Mouse (Mus musculus): Measurements from ENCODE around the gene Dnhd1.

Dnhd1 gene

DNA sequence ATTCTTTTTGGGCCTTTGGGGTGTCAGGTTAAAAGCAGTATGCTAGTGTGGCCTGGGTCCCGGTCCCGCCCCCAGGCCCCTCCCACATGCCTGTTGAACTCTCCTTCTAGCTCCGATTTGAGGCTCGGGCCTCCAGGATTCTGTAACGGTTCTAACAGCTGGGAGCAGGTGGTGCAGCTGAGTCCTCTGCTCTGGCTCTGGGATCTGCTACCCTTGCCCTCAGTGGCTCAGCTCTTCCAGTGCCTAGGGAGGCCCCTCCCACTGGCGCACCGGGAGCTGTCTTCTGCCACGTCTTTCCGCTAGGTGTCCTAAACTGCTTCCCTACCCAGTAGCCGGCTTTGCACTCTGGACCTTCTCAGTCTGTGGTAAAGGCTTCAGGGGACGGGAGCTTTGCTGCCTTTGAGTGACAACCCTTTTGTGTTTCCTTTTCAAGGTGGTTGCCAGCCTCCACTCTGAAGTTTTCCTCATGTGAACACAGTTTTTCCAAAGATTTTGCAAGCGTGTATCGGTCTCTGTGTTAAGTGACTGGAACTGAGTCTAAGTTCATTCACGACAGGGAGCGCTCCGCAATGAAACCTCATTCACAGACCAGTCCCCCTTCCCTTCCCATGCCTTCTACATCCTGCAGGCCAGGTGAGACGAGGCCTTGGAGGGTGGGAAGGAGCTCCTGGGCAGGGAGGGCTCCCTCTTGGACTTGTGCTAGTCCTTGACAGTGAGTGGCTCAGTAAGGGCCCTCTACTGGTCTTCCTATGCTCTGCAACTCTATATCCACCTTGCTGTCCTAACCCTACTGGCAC is at the start of gene Dnhd1:
Dnhd1 (plus strand) TSS at position 189 of the 797 bp plus-strand sequence.
- DNase-seq (ENCODE audit: low read depth) = peak; percentile 55

DNA sequence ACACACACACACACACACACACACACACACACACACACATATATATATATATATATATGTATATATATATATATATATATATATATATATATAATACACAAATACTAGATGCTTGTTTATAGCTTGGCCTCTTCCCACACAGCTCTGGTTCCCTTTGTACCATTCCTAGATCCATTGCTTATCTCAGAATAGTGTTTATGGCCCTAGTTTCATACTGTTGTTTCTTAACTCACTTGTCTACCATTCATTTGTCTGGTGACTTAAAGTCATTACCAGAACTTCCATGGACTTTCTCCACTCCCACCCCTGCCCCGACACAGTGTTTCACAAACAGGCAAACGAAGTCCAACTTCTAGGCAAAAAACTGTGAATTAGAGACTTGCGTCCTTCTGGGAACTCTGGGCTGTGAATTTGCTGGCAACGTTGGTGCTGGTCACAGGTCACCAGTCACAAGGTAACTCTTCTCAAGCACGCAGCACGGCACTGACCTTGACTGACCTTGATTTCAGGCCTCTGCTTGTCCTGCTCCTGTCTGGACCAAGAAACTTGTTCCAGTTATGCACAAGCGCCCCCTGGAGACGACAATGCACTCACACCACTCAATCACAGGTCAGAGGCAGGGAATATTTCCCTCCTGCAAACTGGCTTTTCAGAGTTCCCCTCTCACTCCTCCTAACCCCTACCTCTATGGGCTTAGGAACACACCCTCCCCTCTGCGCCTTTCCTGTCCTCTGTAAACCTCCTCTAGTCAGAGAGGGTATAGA is 47.6 kb upstream of the Dnhd1 start:
- peak; percentile 66 for DNase-seq (ENCODE audit: low read depth)

DNA sequence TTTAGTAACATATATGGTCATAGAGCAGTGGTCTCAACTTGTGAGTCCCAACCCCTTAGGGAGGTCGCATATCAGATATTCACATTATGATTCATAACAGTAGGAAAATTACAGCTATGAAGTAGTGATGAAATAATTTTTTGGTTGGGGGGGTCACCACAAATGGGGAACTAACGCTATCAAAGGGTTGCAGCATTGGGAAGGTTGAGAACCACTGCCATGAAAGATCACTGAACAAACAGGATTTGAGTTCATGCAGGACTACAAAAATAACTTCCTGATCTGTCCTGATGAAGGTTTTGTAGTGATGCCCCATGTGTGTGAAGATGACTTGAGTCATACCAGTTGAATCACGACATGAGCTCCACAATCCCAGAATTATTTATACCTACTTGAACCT is 42.2 kb upstream of the Dnhd1 start:
- DNase-seq (ENCODE audit: low read depth) = peak; percentile 85

DNA sequence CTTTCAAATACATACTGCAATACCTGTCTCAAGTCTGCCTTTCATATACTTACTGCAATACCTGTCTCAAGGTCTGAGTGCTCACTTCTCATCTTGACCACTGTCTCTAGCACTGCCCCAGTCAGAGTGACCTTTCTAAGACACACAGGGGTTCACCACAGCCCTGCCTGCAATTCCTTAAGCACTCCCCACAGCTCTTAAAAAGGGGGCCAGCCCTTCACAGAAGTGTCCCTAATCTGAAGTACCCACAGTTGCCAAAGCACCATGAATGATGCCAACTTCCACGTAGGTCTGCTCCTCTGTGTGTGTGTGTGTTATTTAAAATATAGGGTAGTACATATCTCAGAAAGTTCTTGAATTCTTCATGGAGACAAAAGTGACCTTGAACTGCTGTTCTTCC is 38.9 kb upstream of the Dnhd1 start:
- no peak for DNase-seq (ENCODE audit: low read depth)

DNA sequence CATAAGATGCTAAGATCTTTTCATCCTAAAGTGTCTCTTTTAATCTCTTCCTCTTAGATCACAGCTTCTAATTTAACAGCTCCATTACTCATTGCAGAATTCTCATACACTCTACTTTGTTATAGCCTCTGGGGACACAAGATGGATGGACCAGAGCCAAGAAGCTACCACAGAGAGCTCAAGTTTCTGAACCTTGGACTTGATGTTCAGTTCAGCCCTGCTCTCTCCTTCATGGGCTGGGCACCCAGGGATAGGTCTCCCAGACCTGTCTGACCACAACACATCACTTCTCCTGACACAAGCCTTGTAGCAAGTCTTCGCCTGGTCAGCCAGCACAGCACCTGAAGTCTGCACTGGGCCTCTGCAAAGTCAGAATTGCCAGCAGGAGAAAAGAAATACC is 36.2 kb upstream of the Dnhd1 start:
- DNase-seq (ENCODE audit: low read depth) = no peak

DNA sequence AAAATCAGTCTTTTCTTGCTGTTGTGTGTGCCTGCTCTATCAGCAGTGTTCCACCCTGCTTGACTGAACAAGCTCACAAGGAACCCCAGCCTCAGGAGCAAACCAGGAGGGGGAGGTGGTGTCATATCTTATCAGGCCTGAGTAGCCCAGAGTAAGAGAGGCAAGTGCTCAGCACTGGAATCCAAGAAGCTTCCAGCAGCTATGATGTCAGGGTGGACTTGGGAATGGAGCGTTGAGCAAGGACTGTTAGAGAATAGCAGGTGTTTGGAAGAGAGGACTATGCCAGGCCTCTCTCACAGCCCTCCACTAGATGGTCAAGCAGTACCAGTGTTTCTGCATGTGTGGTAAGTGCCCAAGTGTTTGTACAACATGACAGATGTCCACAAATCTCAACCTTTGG is 34.9 kb upstream of the Dnhd1 start:
- no peak for DNase-seq (ENCODE audit: low read depth)

DNA sequence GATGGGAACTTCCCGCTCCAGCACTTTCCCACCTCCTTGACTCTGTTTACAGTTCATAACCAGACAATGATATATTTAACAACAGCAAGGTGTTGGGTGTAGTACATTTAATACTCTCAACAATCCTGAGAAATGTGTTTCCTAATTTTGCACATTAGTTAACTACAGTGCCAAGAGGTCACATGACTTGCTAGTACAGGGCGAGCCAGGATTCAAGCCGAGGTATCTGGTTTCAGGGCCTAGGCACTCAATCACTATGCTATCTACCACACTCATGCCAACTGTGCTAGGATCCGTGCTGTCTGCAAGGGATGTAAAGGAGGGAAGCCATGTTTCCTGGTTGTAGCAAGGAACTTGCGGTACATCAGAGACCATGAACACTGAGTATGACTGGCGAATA is 34.1 kb upstream of the Dnhd1 start:
- no peak for DNase-seq (ENCODE audit: low read depth)

DNA sequence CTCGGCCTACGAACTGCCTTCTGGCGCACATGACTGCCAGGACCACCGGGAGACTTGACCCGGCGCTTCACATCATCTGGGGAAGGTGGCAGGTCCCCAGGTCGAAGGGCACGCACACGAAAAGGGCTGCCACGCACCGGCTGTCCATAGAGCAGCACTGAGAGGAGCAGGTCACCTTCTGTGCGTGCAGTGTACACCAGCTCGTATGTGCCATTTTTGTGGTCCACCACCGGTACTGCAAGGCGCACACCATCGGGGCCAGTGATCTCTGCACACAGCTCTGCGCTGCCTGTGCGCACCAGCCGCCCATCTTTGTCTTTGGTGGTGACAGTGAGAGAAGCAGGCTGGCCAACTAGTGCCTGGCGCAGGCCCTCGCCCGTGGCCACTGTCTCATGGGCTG is 32.8 kb upstream of the Dnhd1 start:
- no peak for DNase-seq (ENCODE audit: low read depth)

DNA sequence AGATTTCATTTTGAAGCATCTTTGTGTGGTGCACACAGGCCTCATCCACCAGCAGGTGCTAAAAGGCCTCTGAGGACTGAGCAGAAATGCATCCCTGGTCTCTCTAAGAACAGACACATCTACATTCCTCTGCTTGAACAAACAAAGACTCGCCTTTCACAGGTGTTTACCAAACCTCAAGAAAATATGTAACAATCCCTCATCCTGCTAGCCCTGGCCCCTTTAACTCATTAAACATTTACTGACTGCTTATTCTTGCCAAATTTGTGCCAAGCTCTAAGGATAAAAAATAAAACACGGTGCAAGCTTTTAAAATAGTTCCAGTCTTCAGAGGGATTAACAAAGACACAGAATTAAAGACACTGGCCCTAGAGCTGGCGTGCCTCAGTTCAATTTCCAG is 30.9 kb upstream of the Dnhd1 start:
- no peak for DNase-seq (ENCODE audit: low read depth)

DNA sequence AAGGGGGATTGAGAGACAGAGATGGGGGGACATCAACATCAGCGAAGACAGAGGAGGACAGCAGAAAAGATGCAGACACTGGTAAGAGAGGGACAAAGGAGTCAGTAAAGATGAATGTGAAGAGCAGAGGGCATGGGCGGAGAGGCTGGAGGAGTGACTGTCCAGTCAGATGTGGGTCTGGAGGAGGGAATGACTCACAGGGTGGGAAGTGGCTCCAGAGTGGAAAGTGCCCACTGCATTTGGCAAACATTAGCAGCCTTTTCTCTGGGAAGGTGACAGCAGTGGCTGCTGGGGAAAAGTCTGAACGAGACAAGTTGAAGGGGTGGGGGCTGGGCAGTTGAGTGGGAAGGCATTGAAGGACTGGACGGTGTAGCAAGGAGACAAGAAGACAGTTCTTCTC is 29.6 kb upstream of the Dnhd1 start:
- DNase-seq (ENCODE audit: low read depth) = no peak

DNA sequence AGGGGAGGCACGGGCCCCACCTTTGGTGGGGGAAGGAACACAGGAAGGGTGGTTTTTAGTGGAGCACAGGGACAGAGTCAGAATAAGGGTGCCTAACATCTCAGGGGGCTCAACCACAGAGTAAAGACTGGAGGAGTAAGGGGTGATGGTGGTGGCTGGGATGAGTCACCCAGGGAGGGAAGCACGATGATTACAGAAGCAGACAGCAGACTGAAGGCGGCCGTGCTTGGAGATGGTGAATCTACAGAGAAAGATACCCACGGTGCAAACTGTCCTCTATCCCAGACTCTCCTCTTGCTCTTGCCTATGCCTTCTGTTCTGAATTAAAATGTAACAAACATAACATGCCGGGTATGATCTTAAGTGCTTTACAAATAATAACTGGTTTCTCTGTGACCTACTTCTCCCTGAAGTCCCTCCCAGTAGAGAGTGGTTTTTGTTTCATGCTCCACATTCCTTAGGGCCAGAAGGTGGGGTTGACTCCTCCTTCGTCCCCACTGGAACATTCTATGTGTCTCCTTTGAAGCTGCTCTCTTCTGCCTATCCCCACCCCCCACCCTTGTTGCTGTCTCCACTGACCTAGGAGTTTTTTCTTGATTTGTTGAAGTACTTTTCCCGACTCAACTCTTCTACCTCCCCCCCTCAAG is 28.9 kb upstream of the Dnhd1 start:
- DNase-seq (ENCODE audit: low read depth) = no peak

DNA sequence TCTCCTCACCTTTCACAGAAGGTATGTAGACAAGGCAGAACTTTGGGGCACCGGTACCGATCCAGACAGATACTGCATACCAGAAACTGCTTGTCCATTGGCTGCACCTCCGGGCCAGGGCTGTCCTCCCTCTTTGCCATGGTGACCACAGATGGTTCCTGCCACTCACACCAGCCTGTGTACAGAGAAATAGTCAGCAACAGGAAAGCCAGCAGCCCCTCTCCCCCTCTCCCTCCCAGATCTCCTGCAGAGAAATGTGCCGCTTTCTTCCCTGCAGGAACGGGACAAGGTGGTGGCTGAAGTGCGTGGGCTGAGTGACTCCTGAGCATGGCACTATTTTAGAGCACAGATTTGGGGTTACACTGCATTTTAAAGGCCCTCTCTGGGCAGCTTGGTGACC is 25.2 kb upstream of the Dnhd1 start:
- DNase-seq (ENCODE audit: low read depth) = no peak

DNA sequence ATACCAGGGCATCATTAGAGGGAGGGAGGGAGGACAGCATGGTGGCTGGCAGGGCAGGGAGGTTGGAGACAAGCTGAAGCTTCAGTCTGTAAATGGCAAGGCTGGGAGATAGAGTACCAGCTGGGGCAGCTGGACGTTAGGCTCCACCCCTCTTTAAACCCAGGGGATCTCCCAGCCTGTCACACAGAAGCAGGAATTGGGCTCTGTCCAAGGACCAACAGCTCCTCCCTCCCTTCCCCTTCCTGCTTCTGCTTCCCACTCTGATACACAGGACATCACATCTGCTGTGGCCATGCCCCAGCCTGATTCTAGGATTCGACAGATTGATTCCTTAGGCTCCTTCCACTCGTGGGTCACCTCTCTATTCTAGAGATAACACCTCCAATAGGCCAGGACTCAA is 22.0 kb upstream of the Dnhd1 start:
- DNase-seq (ENCODE audit: low read depth) = peak; percentile 31

DNA sequence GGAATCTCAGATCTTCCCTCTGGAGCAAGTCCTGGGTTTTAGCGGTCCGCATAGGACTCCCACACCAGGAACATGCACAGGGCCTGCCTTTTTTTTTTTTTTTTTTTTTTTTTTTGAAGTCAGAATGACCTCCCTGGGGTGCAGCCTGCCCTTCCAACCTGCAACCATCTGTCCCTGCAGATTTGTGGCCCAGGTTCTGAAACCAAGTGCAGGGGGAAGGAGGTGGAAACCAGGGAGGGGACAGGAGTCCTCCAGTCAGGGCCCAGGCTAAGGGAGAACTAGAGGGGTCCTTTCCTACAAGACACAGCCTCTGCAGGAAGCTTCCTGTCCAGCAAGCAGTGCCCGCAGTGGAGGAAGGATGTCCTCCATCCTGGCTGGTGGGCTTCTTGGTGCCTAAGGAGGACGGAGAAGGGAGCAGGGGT is 18.1 kb upstream of the Dnhd1 start:
- DNase-seq (ENCODE audit: low read depth) = no peak

DNA sequence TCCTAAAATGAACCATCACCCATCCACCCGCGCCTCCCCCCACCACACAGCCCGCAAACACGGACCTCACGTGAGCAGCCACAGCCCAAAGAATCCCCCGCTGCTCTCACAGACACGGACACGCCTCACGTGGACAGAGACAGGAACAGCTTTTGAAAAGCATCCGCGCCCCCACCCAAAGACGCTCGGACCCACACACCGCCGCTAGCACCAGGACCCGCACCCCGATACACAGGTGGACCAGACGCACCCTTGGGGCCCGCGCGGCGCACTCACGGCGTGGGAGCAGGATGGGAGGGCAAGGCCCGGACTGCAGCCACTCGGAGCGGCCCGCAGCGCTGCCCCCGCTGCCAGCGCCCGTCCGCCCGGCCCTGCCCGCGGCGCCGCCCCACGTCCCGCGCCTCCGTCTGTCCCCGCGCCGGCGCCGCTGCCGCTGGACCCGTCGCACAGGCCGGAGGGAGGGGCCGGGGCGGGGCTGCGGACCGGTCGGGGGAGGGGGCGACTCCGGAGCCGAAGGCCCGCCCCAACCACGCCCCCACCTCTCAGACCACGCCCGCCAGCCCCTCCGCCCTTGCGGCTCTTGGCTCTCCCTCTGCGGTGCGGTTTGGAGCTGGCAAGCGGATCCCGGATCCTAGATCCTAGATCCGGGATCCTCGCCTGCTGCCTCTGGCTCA is 17.4 kb upstream of the Dnhd1 start, which contains the start of gene Trim3:
Trim3 (minus strand) TSS at position 445 of the 674 bp plus-strand sequence.
- DNase-seq (ENCODE audit: low read depth) = peak; percentile 82

DNA sequence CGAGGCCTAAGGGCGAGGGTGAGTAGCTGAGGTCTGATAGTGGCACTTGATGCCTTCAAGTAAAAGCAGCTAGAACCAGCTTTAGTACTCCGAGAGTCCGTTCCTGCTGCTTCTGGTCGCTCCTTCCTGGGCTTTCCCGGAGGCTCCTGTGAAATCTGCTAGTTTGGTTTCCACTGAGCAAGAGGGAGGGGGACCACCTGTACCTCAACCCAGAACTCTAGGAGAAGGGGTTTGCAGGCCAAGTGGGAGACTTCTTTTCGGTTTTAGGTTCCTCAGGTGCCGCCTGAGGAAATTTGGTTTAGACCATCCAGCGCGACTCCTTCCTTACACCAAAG is 16.9 kb upstream of the Dnhd1 start:
- no peak for DNase-seq (ENCODE audit: low read depth)

DNA sequence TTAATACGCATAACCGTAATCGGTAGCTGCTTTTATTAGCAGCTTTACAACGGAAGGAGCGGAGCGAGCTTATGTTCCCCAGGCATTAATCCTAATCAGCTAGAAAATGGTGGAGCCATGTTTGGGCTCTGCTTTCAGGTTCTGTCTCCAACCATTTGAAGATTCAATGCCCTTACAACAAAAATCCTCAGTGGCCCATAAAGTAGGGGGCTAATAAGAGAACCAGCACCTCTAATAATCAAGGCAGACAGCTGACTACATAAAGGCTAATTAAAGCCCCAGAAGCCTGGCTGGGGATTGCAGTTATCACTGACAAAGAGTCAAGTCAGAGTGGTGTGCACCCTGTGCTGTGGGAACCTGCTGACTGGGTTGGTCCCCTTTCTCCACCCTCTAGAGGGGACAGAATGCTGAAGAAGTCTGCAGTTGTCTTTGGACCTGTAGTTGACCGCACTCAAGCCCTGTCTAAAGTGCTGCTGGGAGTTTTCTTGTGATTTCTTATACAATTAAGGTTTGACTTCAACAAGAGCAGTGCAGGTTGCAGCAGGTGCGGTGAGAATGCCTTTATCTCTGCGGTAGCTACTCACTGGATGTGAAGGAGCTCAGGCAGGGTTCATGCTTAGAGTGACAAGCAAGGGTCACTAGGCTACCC is 16.2 kb upstream of the Dnhd1 start:
- DNase-seq (ENCODE audit: low read depth) = no peak

DNA sequence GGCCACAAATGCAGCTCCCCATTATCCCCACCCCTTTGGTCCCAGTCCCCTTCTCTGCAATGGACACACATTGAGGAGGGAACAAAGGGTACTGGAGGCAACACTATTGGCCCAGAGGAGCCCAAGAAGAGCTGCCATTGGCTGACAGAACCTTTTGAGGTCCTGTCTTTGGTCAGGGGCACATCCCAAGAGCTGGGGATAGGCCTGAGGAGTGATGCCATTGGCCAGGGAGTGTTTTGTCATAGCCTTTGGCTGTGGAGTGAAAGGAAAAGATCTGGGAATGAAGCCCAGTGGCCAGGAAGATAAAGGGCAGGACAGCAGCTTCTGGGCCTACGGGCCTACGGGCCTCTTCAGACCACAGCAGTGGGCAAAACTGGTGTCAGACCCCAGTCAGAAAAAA is 14.9 kb upstream of the Dnhd1 start:
- DNase-seq (ENCODE audit: low read depth) = no peak

DNA sequence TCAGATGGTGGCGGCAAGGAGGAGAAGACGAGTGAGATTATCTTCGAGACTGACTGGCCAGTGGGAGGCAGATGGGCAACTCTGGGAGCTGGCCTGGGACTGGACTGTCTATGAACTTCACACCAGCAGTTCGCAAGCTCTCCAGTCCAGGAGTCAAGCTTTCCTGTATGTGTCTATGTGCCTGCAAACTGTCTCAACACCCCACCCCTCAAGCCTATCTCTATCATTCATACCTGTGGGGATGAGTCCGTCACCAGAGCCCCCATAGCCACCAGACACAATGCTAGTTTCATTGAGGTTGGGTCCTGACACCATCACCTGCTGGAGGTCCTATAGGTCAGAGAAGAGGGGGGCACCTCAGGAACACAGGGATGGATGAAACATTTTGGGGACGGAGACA is 11.9 kb upstream of the Dnhd1 start:
- no peak for DNase-seq (ENCODE audit: low read depth)

DNA sequence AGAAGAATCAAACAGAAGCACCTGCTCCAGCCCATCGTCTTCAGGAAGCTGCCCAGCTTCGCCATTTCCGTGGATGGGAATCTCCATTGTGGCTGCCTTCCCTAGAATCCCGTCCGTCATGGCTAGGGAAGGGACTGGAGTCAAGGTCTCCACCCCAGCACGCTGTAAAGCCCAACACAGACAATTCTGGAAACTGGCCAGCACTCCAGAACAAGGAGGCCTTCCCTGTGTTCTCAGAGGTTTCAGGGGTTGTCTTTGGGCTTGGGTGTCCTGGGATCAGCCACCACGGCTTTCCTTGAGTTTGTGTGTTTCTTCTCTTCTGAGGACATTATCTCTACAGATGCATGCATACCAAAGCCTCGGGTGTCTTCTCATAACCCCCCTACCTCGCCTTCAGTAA is 11.3 kb upstream of the Dnhd1 start:
- DNase-seq (ENCODE audit: low read depth) = no peak

DNA sequence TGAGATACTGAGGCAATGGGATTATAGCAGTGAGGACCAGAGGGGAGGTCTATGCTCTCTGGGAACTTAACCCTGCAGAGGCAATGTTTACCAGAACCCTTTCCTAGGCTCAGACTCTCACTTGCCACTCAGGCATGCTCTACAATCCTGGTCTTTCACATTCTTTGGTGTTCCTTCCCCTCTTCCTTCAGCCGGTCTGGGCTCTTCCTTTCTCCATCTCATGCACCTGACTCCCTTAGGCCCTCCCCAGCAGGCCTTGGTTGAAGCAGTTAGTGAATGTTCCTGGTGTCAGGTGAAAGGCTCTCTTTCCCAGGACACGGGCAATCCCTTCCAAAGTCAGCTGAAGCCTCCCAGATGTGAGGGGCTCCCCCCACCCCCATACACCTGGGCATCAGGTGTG is 10.9 kb upstream of the Dnhd1 start, which contains the start of gene Timm10b:
Timm10b (plus strand) TSS at position 301 of the 400 bp plus-strand sequence.
- no peak for DNase-seq (ENCODE audit: low read depth)
